Mouse (Mus musculus): Measurements from ENCODE around the gene Ppp1r1c. TPM values are rescaled to one million over a fixed set of nuclear protein-coding genes. Genes with fewer than 3 reads are reported as not detected.

Gene Ppp1r1c
- polyA plus RNA-seq, 1 experiment from 2014 or later, result not detected

DNA sequence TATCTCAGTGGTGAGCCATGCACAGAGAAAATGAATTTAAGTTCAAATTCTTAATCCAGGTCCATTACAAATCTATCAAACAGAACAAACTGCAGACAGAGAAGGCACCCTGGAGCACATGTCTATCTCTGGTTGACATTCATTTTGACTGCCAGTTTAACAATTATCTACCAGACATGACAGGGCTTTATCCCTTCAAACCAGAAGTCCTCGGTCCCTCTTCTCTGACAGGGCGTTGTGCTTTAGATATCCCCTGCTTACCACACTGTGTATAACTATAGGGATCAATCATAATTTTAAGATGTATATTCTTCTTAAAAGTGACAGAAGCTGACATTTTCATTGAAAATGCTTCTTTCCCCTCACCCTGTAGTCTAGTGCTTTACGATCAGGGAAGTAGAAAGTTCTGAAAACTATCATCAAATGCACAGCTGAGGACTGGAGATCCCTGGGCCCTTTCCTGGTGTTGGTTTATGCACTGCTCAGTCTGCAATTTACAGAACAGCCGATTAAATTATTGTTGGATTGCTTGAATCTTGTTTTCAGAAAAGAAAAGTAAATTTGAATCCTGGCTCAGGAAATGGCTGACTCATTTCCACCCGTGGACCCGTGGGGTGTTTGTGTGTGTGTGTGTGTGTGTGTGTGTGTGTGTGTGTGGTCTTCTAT lies 55.3 kb downstream of the Ppp1r1c start:
- no peaks in the 10 kb centered on the region for H3K36me3 ChIP-seq
- WGBS (ENCODE audit: insufficient replicate concordance), result 42% methylated on average over 6 of the region's 6 CpGs
- H3K4me1 ChIP-seq, result peaks cover 27% of the 10 kb centered on the region
- no peak overlapping the region for H3K9ac ChIP-seq
- H3K27ac ChIP-seq, result peak overlapping the region; percentile 69
- H3K27me3 ChIP-seq (replicated peaks), result no peaks in the 10 kb centered on the region
- no peaks in the 10 kb centered on the region for H3K9me3 ChIP-seq (replicated peaks)
- ATAC-seq, result peak; percentile 100
- H3K4me2 ChIP-seq, result peak overlapping the region; percentile 45
- H3K4me3 ChIP-seq, result no peak overlapping the region

DNA sequence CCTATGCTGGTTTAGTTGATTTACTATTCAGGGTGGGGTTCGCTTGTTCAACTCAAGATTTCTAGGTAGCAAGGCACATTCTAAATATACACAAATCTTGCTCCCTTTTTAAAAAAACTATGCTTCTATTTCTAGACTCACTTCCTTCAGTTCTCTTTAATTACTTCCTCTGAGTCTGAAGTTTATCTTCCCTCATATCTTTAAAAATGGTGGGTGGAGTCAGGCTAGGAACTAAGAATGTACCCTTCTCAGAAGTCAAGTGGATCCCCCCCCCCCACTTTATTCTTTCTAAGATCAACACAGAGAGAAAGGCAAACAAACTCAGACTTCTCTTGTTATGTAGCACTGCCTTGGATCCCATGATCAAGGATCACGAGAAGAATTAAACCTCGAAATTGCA lies 57.5 kb downstream of the Ppp1r1c start:
- ATAC-seq, result no peak
- Histone ChIP-seq H3K4me2 (no peak overlapping the region), H3K27me3 (replicated peaks) (no peaks in the 10 kb centered on the region), H3K4me3 (no peak overlapping the region), H3K36me3 (no peaks in the 10 kb centered on the region), H3K4me1 (peaks cover 27% of the 10 kb centered on the region), H3K9ac (no peak overlapping the region), H3K9me3 (replicated peaks) (no peaks in the 10 kb centered on the region), H3K27ac (no peak overlapping the region)
- 65% methylated on average over 3 of the region's 3 CpGs for WGBS (ENCODE audit: insufficient replicate concordance)

DNA sequence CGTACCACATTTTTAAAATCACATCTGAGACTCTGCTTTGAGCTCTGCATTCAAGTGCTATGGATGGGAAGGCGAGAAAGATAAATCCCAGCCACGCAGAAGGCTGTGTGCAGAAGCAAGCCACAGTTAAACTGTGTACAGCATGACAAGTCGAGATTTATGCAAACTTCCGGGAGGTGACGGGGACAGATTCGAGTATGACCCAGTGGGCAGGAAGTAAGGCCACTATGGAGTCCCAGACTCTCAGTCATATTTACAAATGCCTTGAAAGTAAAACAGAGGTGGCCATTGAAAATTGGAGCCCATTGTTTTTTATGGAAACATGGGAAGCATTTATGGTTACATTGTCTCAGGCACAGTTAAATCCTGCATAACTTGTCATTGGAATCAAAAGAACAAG lies 58.1 kb downstream of the Ppp1r1c start:
- H3K27me3 ChIP-seq (replicated peaks), result no peaks in the 10 kb centered on the region
- H3K4me2 ChIP-seq, result no peak overlapping the region
- no peak overlapping the region for H3K27ac ChIP-seq
- no peak overlapping the region for H3K4me3 ChIP-seq
- ATAC-seq, result no peak
- H3K9me3 ChIP-seq (replicated peaks), result no peaks in the 10 kb centered on the region
- 64% methylated on average over 7 of the region's 7 CpGs for WGBS (ENCODE audit: insufficient replicate concordance)
- H3K4me1 ChIP-seq, result peaks cover 27% of the 10 kb centered on the region
- no peaks in the 10 kb centered on the region for H3K36me3 ChIP-seq
- no peak overlapping the region for H3K9ac ChIP-seq

DNA sequence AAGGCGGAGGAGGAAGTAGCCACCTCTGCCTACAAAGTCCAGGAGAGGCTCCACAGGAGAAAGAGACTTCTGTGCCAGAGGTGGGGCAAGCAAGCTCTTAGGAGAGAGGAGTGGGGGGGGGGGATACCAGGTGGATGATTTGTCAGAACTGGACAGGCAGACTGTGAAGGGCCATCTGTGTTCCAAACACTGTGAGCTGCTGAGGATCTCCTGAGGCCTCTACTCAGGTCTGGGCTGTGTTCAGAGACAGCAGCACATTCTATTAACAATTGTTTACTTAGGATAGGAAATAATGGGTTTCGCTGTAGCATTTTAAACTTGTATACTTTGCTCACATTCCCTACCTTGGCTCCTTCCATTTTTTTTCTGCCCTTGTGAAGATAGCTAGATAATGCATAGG lies 61.0 kb downstream of the Ppp1r1c start:
- H3K27ac ChIP-seq, result no peak overlapping the region
- H3K9me3 ChIP-seq (replicated peaks), result no peaks in the 10 kb centered on the region
- H3K36me3 ChIP-seq, result no peaks in the 10 kb centered on the region
- ATAC-seq, result no peak
- H3K4me1 ChIP-seq, result peaks cover 12% of the 10 kb centered on the region; the same call in 1 of the 2 replicates
- WGBS (ENCODE audit: insufficient replicate concordance), result 74% methylated on average over 2 of the region's 2 CpGs
- no peak overlapping the region for H3K9ac ChIP-seq
- H3K4me2 ChIP-seq, result no peak overlapping the region
- no peaks in the 10 kb centered on the region for H3K27me3 ChIP-seq (replicated peaks)
- H3K4me3 ChIP-seq, result no peak overlapping the region

DNA sequence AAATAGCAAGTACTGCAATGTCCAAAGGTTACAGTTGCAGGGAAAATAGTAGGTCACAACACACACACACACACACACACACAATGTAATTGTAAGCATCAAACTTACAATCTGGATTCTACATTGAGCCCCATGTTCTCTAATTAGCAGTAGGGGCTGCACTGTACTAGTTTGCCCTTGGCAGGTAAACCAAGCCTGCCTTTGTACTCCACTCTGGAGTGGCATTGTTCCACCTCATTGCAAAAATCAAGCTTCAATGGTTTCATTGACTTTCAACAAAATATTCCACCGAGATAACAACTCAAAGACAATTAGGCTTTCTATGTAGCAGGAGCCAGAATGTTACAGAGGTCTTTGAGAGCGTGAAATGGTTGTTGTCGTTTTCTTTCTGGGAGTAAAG lies 62.7 kb downstream of the Ppp1r1c start:
- H3K27ac ChIP-seq, result no peak overlapping the region
- 66% methylated on average over 3 of the region's 3 CpGs for WGBS (ENCODE audit: insufficient replicate concordance)
- H3K9me3 ChIP-seq (replicated peaks), result no peaks in the 10 kb centered on the region
- H3K4me1 ChIP-seq, result no peaks in the 10 kb centered on the region
- no peak overlapping the region for H3K4me3 ChIP-seq
- no peak overlapping the region for H3K9ac ChIP-seq
- no peaks in the 10 kb centered on the region for H3K27me3 ChIP-seq (replicated peaks)
- H3K4me2 ChIP-seq, result no peak overlapping the region
- no peak for ATAC-seq
- H3K36me3 ChIP-seq, result no peaks in the 10 kb centered on the region

DNA sequence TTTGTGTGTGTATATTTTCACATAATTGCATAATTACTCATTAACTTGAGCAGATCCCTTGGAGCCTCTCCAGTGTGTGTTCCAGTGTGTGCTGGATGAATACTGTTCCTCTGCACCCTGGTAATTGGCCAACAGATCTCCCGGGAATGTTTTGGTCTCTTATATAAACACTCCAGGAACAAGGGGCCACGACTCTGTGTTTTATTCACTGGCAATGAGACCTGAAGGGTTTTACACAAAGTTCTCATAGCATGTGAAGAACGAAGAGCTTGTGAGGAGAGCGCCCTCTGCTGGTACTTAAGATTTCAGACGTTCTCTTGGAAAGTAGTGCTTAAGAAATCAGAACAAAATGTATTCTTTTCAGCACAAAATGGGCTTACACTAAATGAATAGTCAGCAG lies 66.8 kb downstream of the Ppp1r1c start:
- Histone ChIP-seq H3K27me3 (replicated peaks) (no peaks in the 10 kb centered on the region), H3K9ac (no peak overlapping the region), H3K36me3 (no peaks in the 10 kb centered on the region), H3K4me2 (no peak overlapping the region), H3K9me3 (replicated peaks) (no peaks in the 10 kb centered on the region), H3K4me3 (no peak overlapping the region), H3K4me1 (no peaks in the 10 kb centered on the region), H3K27ac (no peak overlapping the region)
- 3% methylated on average over 5 of the region's 5 CpGs for WGBS (ENCODE audit: insufficient replicate concordance)
- peak; percentile 32; the same call in 1 of the 2 replicates for ATAC-seq

DNA sequence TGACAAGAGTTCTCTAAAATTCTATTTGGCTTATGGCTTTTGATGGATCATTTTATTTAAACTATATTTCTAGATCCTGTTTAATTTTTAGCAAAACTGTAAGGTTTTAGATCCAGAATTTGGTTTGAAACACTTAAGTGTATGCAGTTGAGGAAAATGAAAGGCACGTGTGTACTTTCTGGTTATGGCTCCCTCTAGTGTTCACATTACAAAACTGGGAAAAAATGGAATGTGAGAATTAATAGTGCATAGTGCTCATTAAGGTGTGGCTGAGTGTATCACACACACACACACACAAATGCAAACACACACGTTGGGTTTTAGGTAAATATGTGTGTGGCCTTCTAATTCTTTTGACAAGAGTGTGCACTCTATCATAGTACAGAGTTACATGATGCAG lies 70.2 kb downstream of the Ppp1r1c start:
- H3K4me3 ChIP-seq, result no peak overlapping the region
- H3K27me3 ChIP-seq (replicated peaks), result no peaks in the 10 kb centered on the region
- no peak overlapping the region for H3K9ac ChIP-seq
- H3K9me3 ChIP-seq (replicated peaks), result no peaks in the 10 kb centered on the region
- H3K36me3 ChIP-seq, result no peaks in the 10 kb centered on the region
- no peaks in the 10 kb centered on the region for H3K4me1 ChIP-seq
- no peak overlapping the region for H3K27ac ChIP-seq
- ATAC-seq, result no peak
- H3K4me2 ChIP-seq, result no peak overlapping the region
- 58% methylated on average over 2 of the region's 2 CpGs for WGBS (ENCODE audit: insufficient replicate concordance)

DNA sequence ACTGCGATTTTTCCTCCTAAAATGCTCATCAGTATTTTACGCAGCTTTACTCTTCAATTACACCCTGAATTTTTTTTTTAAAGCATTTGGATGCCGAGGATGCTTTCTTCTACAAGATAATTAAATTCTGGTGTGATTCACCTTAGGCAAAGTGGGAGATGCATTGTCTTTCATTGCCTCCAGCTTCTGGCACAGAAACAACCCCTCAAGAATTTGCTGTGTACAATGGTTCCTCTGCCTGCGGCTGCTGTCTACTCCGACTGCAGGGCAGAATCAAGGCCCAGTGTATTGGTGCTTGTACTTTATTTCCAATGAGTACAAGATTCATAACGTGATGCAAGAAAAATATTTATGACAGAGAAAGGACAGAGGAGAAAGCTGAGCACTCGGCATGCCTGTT lies 73.2 kb downstream of the Ppp1r1c start:
- ATAC-seq, result no peak
- Histone ChIP-seq H3K4me1 (no peaks in the 10 kb centered on the region), H3K27ac (no peak overlapping the region), H3K36me3 (no peaks in the 10 kb centered on the region), H3K27me3 (replicated peaks) (no peaks in the 10 kb centered on the region), H3K4me2 (no peak overlapping the region), H3K9me3 (replicated peaks) (no peaks in the 10 kb centered on the region), H3K4me3 (no peak overlapping the region), H3K9ac (no peak overlapping the region)
- 70% methylated on average over 7 of the region's 7 CpGs for WGBS (ENCODE audit: insufficient replicate concordance)

DNA sequence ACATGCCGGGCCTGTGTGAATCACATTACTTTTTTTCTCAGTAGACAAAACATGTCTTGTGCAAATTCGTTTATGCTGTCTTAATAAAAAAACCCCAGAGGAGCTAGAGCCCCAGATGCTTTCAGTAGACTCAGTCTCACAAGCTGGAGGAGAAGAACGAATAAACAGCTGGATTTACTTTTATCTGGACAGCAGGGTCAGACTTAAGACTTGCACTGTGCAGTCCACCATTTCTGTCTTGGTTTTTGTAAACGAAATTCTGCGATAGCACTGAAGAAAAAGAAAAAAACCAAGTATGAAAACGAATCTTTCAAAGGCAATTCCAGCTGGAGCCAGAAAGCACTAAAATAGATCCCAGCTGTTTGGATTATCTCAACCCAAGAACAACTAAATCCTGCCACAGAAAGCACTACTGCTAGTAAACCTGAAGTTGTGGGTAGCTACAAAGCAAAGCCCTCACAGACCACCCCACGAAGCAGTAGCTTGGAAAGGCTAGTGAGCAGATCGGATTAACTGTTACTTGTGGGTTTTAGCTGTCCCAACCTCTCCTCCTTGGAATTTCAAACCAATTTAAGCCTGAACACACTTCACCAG lies 78.1 kb downstream of the Ppp1r1c start:
- ATAC-seq, result no peak
- H3K4me2 ChIP-seq, result no peak overlapping the region
- 59% methylated on average over 8 of the region's 8 CpGs for WGBS (ENCODE audit: insufficient replicate concordance)

DNA sequence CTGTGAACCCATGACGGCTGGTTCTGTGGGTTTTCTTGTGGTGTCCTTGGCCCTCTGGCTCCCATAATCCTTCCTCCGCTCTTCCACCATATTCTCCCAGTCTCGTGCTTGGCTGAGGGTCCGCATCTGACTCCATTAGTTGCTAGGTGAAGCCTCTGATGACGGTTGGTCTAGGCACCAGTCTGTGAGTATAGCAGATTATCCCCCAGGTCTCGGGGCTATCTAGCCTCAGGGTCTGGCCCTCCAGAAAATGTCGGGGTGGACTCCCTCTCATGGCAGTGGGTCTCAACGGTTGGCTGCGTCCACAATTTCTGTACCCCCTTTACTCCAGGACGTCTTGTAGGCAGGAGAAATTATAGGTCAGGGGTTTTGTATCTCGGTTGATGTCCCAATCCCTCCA lies 78.9 kb downstream of the Ppp1r1c start:
- Histone ChIP-seq H3K27me3 (replicated peaks) (no peaks in the 10 kb centered on the region), H3K4me3 (no peak overlapping the region), H3K9ac (no peak overlapping the region), H3K9me3 (replicated peaks) (no peaks in the 10 kb centered on the region), H3K4me1 (no peaks in the 10 kb centered on the region), H3K4me2 (no peak overlapping the region), H3K27ac (no peak overlapping the region), H3K36me3 (no peaks in the 10 kb centered on the region)
- ATAC-seq, result no peak
- 71% methylated on average over 11 of the region's 11 CpGs for WGBS (ENCODE audit: insufficient replicate concordance)

More for the DNA sequence above, 78.1 kb downstream of the Ppp1r1c start:
- H3K36me3 ChIP-seq, result no peaks in the 10 kb centered on the region
- H3K27ac ChIP-seq, result no peak overlapping the region
- no peaks in the 10 kb centered on the region for H3K27me3 ChIP-seq (replicated peaks)
- no peak overlapping the region for H3K9ac ChIP-seq
- no peaks in the 10 kb centered on the region for H3K4me1 ChIP-seq
- no peaks in the 10 kb centered on the region for H3K9me3 ChIP-seq (replicated peaks)
- H3K4me3 ChIP-seq, result no peak overlapping the region

DNA sequence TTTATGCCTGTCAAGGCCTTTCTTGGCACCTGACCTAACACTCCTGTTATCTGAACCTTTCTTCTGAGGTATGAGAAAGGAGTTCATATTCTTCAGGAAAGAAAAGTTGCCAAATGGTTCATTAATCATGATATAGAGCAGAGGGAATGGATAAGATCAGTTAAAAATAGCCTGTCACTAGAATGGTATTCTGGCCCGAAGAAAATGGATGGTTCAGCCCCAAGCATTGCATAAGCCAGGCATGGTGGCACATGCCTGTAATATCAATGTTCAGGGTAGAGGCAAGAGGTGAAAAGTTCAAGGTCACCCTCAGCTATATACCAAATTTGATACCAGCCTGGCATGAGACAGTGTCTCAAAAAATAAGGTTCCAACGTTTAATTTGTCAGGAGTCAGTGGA lies 85.6 kb downstream of the Ppp1r1c start:
- H3K27me3 ChIP-seq (replicated peaks), result no peaks in the 10 kb centered on the region
- 57% methylated on average over 2 of the region's 2 CpGs for WGBS (ENCODE audit: insufficient replicate concordance)
- no peak for ATAC-seq
- no peak overlapping the region for H3K4me3 ChIP-seq
- H3K4me1 ChIP-seq, result no peaks in the 10 kb centered on the region
- H3K4me2 ChIP-seq, result no peak overlapping the region
- H3K9ac ChIP-seq, result no peak overlapping the region
- H3K9me3 ChIP-seq (replicated peaks), result no peaks in the 10 kb centered on the region
- no peaks in the 10 kb centered on the region for H3K36me3 ChIP-seq
- no peak overlapping the region for H3K27ac ChIP-seq

DNA sequence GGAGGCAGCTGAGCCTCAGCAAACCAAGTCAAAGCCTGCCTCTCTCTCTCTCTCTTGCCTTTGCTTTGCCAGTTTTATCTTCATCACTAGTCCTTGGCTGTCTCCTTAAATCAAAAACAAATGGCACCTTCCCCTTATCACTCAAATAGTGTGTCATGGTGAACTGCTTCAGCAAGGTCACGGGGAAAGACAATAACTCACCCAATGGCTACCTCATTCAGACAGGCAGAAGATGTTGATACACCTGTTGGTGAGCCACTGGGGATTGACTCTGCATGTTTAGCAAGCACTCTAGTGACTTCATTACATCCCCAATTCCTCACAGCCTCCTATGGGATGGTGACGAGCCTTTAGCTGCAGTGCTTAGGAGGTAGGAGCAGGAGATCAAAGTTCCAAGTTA lies 89.9 kb downstream of the Ppp1r1c start:
- Histone ChIP-seq H3K36me3 (no peaks in the 10 kb centered on the region), H3K4me1 (no peaks in the 10 kb centered on the region), H3K9me3 (replicated peaks) (no peaks in the 10 kb centered on the region), H3K27ac (no peak overlapping the region), H3K4me3 (no peak overlapping the region), H3K9ac (no peak overlapping the region), H3K4me2 (no peak overlapping the region), H3K27me3 (replicated peaks) (no peaks in the 10 kb centered on the region)
- ATAC-seq, result no peak
- WGBS (ENCODE audit: insufficient replicate concordance), result 48% methylated on average over 2 of the region's 2 CpGs

DNA sequence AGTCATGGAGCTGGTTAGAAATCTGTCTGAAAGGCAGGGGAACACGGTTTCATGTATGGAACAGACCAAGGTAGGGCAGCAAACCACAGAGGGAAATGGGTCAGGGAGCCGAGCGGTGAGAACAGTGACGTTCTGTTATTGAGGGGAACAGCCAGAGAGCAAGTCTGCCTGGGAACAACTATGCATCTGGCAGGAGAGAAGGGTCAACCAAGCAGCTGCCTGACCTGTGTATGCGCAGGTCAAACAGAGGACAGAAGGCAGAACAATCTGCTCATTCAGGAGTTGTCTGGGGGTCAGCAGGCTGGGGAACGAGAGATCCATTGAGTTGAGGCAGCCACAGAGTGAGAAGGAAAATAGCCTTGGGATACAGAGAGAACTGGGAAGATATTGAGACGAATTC lies 91.0 kb downstream of the Ppp1r1c start:
- no peak for ATAC-seq
- no peak overlapping the region for H3K9ac ChIP-seq
- WGBS (ENCODE audit: insufficient replicate concordance), result 49% methylated on average over 7 of the region's 7 CpGs
- no peaks in the 10 kb centered on the region for H3K27me3 ChIP-seq (replicated peaks)
- H3K4me2 ChIP-seq, result no peak overlapping the region
- H3K4me1 ChIP-seq, result no peaks in the 10 kb centered on the region
- H3K36me3 ChIP-seq, result no peaks in the 10 kb centered on the region
- H3K9me3 ChIP-seq (replicated peaks), result no peaks in the 10 kb centered on the region
- no peak overlapping the region for H3K27ac ChIP-seq
- no peak overlapping the region for H3K4me3 ChIP-seq
